Mouse (Mus musculus) fibroblast of lung, adult 2 months (primary cell): Measurements from ENCODE around the gene Gzmb.
"Not testable (repeated sequence)": the region's sequence is repeated elsewhere in the genome, so short reads cannot be mapped to it uniquely, and the experiment has no call there.

ENCODE experiments used
- DNase-seq: peaks from one replicate; pipeline ENCODE4 v3.0.0-alpha.2; 2011; ENCODE audit warnings: low read depth

The Gzmb gene

GRCm38 (mm10) chr14:56262153-56262552, at the start of gene Gzmb:
Gene Gzmb, minus strand, starts transcription at chr14:56262260.
- DNase-seq = no peak

GRCm38 (mm10) chr14:56311801-56312200, 49.7 kb upstream of the Gzmb start:
- not testable (repeated sequence) for DNase-seq

GRCm38 (mm10) chr14:56310238-56310637, 48.2 kb upstream of the Gzmb start:
- no peak for DNase-seq

GRCm38 (mm10) chr14:56304149-56304548, 42.1 kb upstream of the Gzmb start:
- DNase-seq = peak; percentile 16

GRCm38 (mm10) chr14:56303506-56304025, 41.5 kb upstream of the Gzmb start:
- DNase-seq = no peak

- DNase-seq = no peak
These were observed 40.0 kb upstream of the Gzmb start for GRCm38 (mm10) chr14:56302091-56302490.

- no peak for DNase-seq
These were observed 34.7 kb upstream of the Gzmb start for GRCm38 (mm10) chr14:56296786-56297185.

GRCm38 (mm10) chr14:56296106-56296505, 34.0 kb upstream of the Gzmb start:
- no peak for DNase-seq

- DNase-seq = no peak
These were observed 31.1 kb upstream of the Gzmb start for GRCm38 (mm10) chr14:56293146-56293545.

GRCm38 (mm10) chr14:56288651-56289050, 26.6 kb upstream of the Gzmb start:
- DNase-seq = no peak

- DNase-seq = no peak
These were observed 25.7 kb upstream of the Gzmb start for GRCm38 (mm10) chr14:56287806-56288205.

GRCm38 (mm10) chr14:56284356-56285325, 22.6 kb upstream of the Gzmb start:
- DNase-seq = no peak

- no peak for DNase-seq
These were observed 21.8 kb upstream of the Gzmb start for GRCm38 (mm10) chr14:56283816-56284215.

GRCm38 (mm10) chr14:56281090-56281489, 19.0 kb upstream of the Gzmb start:
- DNase-seq = no peak

GRCm38 (mm10) chr14:56278691-56279090, 16.6 kb upstream of the Gzmb start:
- DNase-seq = not testable (repeated sequence)

GRCm38 (mm10) chr14:56276096-56276495, 14.0 kb upstream of the Gzmb start:
- not testable (repeated sequence) for DNase-seq

GRCm38 (mm10) chr14:56266109-56266508, 4.0 kb upstream of the Gzmb start:
- DNase-seq = no peak

GRCm38 (mm10) chr14:56240409-56240808, 21.7 kb downstream of the Gzmb start:
- DNase-seq = no peak

GRCm38 (mm10) chr14:56234556-56234955, 27.5 kb downstream of the Gzmb start, which contains the start of gene Gzmc:
Gene Gzmc, minus strand, starts transcription at chr14:56234656.
- no peak for DNase-seq

- DNase-seq = no peak
These were observed 50.7 kb downstream of the Gzmb start, which contains the start of gene Gzmf for GRCm38 (mm10) chr14:56211317-56211716. Gene Gzmf, minus strand, starts transcription at chr14:56211417.
